Mouse (Mus musculus): ENCODE results near the gene Rac2. TPM values are rescaled to one million over a fixed set of nuclear protein-coding genes. Genes with fewer than 3 reads are reported as not detected.

Gene Rac2
- total RNA-seq (2021), result 1 to 10 TPM; 1.4 to 1.7 TPM
- long read RNA-seq, experiment 1, result 0 reads
- long read RNA-seq, experiment 2, result 0 reads

DNA sequence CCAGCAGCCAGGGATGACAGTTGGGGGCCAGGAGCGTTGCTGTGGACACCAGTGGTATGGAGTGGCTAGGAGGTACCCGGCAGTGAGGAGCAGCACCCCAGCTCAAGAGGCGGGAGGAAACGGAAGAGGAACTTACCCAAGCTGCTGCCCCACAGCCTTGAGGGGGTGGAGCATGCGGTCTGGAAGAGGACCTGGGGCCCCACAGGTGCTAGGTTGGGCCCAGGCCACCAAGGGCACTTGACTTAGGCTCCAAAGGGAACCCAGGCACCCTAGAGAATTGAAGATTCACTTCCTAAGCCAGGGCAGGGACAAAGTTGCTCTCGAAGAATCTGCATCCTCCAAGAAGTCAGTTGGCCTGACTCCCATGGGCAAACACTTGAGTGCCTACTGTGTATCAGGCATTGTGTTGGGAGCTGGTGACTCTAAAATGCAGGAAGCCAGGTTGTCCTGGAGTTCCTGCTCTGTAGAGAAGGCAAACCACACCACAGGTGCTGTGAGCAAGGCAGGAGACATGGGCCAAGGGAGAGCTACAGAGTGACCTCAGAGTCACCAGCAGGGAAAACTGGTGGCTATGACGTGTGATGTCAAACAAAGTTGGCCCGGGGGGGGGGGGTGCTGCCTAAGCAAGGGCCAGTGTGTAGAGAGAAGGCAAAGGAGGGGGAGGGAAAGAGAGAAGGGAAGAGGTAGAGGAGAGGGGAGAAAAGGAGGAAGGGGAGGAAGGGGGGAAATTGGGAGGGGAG, at the start of gene Rac2:
Gene Rac2, minus strand, starts transcription at position 126 of the 740 bp plus-strand sequence.
- TF ChIP-seq CTCF (IDR thresholded peaks at IDR 0.05), result no peak
- H3K4me3 ChIP-seq, result peak within 1 kb of the TSS; percentile 38
- intact Hi-C loops (cut with DNase I), result no loop called here
- no peak for DNase-seq
- no peak within 1 kb of the TSS; the same call in 1 of the 2 replicates for H3K27ac ChIP-seq

GRCm38 (mm10) chr15:78616973-78617372, 44.4 kb upstream of the Rac2 start:
- Histone ChIP-seq H3K27ac (no peak overlapping the region), H3K4me3 (no peak overlapping the region)
- intact Hi-C loops (cut with DNase I), result no loop called here
- TF ChIP-seq CTCF (IDR thresholded peaks at IDR 0.05), result no peak
- no peak for DNase-seq

DNA sequence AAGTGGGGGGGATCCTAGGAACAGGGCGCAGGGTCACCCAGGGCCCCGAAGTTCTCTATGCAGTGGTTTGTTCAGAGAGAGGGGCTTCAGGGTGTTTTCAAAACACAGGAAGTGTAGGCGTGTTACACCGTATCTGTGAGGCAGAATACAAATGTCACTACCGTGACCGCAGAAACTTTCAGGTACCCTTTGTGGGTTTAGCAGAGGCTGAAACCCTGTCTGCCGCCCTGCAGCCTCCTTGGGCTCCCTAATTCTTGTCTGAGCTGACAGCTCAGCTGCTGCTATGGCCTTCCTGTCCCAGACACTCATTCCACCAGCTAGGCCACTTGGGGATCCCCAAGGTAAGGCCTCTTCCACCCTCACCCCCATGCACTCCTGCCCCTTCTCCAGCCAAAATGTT, 42.0 kb upstream of the Rac2 start:
- Histone ChIP-seq H3K4me3 (no peak overlapping the region), H3K27ac (no peak overlapping the region)
- TF ChIP-seq CTCF (IDR thresholded peaks at IDR 0.05), result no peak
- no peak for DNase-seq
- intact Hi-C loops (cut with DNase I), result no loop called here

- DNase-seq, result no peak
- no peak overlapping the region for H3K4me3 ChIP-seq
- intact Hi-C loops (cut with DNase I), result no loop called here
- TF ChIP-seq CTCF (IDR thresholded peaks at IDR 0.05), result no peak
- no peak overlapping the region for H3K27ac ChIP-seq
These were observed 38.3 kb upstream of the Rac2 start for GRCm38 (mm10) chr15:78610705-78611462.

GRCm38 (mm10) chr15:78607463-78607862, 34.9 kb upstream of the Rac2 start:
- no peak overlapping the region for H3K4me3 ChIP-seq
- no peak for DNase-seq
- intact Hi-C loops (cut with DNase I), result no loop called here
- no peak for TF ChIP-seq CTCF (IDR thresholded peaks at IDR 0.05)
- H3K27ac ChIP-seq, result no peak overlapping the region

DNA sequence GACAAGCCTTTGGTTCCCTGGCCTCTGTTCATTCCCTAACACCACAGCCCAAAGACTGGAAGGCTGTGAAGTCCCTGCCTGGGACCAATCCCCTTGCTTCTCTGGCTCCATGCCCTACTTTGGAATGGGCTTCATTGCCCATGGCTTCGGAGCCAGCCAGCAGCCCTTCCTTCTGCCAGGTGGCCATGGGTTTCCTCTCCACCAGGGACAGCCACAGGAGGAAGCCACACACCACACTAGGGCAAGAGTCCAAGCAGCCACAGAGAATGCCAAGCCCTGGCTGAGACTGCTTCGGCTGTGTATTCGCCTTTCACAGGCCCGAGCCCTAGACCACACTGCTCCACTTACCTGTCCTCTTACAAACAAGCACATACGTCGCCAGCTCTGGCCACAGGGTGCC, 33.5 kb upstream of the Rac2 start:
- Histone ChIP-seq H3K4me3 (no peak overlapping the region), H3K27ac (no peak overlapping the region)
- peak; percentile 65 for DNase-seq
- no peak for TF ChIP-seq CTCF (IDR thresholded peaks at IDR 0.05)
- intact Hi-C loops (cut with DNase I), result no loop called here

DNA sequence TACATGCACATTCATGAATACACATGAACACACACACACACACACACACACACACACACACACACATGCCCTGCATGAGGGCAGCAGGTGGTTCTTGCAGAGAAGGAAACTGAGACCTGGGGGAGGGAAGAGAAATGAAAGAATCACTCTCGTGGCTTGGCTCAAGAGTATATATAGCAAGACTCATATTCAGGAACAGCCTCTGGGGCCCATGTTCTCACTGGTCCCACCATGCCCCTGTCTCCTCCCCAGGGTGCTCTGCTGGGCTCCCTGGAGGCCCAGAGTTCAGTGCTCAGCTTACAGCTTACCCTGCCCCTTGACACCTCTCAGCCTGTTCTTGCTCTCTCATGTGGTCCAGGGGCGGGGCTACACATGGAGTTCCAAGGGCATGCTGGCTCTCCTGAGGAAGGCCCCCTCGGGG, 32.8 kb upstream of the Rac2 start:
- Histone ChIP-seq H3K4me3 (no peak overlapping the region), H3K27ac (no peak overlapping the region)
- DNase-seq, result no peak
- TF ChIP-seq CTCF (IDR thresholded peaks at IDR 0.05), result no peak
- intact Hi-C loops (cut with DNase I), result no loop called here

GRCm38 (mm10) chr15:78604255-78604654, 31.7 kb upstream of the Rac2 start:
- H3K27ac ChIP-seq, result no peak overlapping the region
- intact Hi-C loops (cut with DNase I), result no loop called here
- DNase-seq, result no peak
- no peak overlapping the region for H3K4me3 ChIP-seq
- TF ChIP-seq CTCF (IDR thresholded peaks at IDR 0.05), result no peak

GRCm38 (mm10) chr15:78601180-78601579, 28.6 kb upstream of the Rac2 start:
- Histone ChIP-seq H3K4me3 (no peak overlapping the region), H3K27ac (no peak overlapping the region)
- intact Hi-C loops (cut with DNase I), result no loop called here
- DNase-seq, result no peak
- no peak for TF ChIP-seq CTCF (IDR thresholded peaks at IDR 0.05)

DNA sequence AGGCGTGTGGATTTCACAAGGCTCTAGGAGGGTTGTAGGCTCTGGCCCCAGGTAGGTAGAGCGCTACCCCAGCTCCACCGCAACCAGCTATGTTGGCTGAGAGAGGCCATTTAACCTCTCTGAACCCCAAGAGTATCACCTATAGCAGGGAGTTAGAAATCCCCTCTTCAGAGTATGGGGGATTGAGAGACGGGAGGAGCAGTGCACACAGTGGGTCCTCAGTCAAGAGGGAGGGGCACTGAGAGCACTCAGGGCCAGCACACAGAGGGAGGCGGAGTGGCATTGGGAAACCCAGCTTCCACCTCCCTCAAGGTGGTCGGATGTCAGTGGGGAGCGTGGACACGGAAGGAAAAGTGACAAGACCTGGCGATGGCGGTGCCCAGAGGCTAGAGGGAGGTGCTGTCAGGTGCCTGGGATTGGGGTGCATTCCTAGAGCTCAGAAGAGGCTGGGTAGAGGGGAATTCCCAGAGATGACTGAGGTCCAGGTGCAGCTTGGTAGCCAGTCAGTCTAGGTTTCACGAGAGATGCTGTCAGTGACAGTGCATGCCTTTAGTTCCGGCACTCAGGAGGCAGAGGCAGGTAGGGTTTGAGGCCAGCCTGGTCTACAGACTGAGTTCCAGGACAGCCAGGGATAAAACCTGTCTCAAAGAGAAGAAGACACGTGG, 27.1 kb upstream of the Rac2 start:
- H3K4me3 ChIP-seq, result peak overlapping the region; percentile 41
- H3K27ac ChIP-seq, result no peak overlapping the region
- no peak for TF ChIP-seq CTCF (IDR thresholded peaks at IDR 0.05)
- intact Hi-C loops (cut with DNase I), result no loop called here
- no peak for DNase-seq

GRCm38 (mm10) chr15:78599124-78599523, 26.5 kb upstream of the Rac2 start:
- Histone ChIP-seq H3K27ac (peak overlapping the region; percentile 16; the same call in 1 of the 2 replicates), H3K4me3 (peak overlapping the region; percentile 41)
- no peak for TF ChIP-seq CTCF (IDR thresholded peaks at IDR 0.05)
- DNase-seq, result peak; percentile 49
- intact Hi-C loops (cut with DNase I), result no loop called here

DNA sequence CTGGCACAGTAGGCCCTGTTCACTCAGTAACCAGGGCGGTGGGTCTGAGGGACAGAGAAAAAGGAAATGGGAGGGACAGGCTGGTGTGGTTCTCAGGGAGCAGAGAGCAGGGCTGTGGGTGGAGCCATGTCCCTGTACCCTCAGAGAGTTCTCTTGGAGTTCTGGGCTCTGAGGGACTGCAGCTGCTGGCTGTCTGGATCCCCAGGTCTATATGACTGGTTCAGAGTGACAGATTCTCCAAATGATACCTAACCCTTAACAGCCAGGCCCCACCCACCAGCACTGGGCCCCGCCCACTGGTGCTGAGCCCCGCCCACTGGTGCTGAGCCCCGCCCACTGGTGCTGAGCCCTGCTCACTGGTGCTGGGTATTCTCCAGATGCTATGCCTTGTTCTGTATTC, 25.1 kb upstream of the Rac2 start:
- TF ChIP-seq CTCF (IDR thresholded peaks at IDR 0.05), result no peak
- Histone ChIP-seq H3K4me3 (peak overlapping the region; percentile 60), H3K27ac (peak overlapping the region; percentile 68; the same call in 1 of the 2 replicates)
- intact Hi-C loops (cut with DNase I), result no loop called here
- peak; percentile 44 for DNase-seq

DNA sequence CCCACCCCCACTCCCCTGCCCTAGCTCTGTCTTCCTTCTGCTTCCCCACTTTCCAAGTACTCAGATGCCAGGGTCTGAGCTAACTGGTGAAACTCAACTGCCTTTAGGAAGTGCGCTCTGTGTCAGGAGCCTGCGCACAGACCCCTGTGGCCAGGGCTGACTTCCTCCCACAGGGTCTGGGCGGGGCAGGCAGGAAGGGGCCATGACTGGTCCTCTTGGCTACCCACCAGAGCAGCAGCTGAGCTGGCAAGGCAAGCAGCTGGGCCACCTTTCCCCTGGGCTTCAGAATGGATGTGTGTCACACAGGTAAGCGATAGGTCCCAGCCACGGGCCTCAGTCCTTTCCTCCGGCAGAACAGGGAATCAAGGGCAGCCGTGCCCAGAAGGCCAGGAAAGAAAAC, 24.3 kb upstream of the Rac2 start, which contains the start of gene Cyth4:
Gene Cyth4, plus strand, starts transcription at position 134 of the 400 bp plus-strand sequence.
- no peak for TF ChIP-seq CTCF (IDR thresholded peaks at IDR 0.05)
- H3K27ac ChIP-seq, result peak within 1 kb of the TSS; percentile 68
- intact Hi-C loops (cut with DNase I), result no loop called here
- H3K4me3 ChIP-seq, result peak within 1 kb of the TSS; percentile 60
- DNase-seq, result peak; percentile 65

Measured in gastrocnemius, adult 2 months (tissue).